Mouse (Mus musculus) MEL (cell line): ENCODE data around the gene Galnt10. TPM values are rescaled to one million over a fixed set of nuclear protein-coding genes. Genes with fewer than 3 reads are reported as not detected.

Experiments used
- DNase-seq: peaks from one replicate; pipeline ENCODE4 v3.0.0; 2011; ENCODE audit warnings: low read depth, low spot score
- H3K27ac ChIP-seq: 2 replicates; pipeline ENCODE4 v1.5.1; 2012; ENCODE audit warnings: low read depth, mild to moderate bottlenecking, control low read depth, low read length, moderate library complexity; ENCODE audit not compliant: control insufficient read depth
- H3K27me3 ChIP-seq, 2 experiments: fragments of 150-350 bp in 1 of 2; sonication (generic) in 1 of 2; 2 replicates each; pipeline ENCODE4 v1.6.1; 2012; ENCODE audit warnings: low read length in 2 of 2, mild to moderate bottlenecking in 2 of 2, improper control_type of control experiment in 1 of 2, moderate library complexity in 1 of 2; ENCODE audit not compliant: insufficient read depth in 2 of 2, control insufficient read depth in 1 of 2
- H3K36me3 ChIP-seq, 2 experiments: 2 replicates each; pipeline ENCODE4 v1.6.1; 2012 to 2014; ENCODE audit warnings: low read length in 2 of 2, improper control_type of control experiment in 1 of 2, inconsistent platforms in 1 of 2, mild to moderate bottlenecking in 1 of 2; ENCODE audit not compliant: insufficient read depth in 2 of 2, control insufficient read depth in 1 of 2
- H3K4me1 ChIP-seq, 2 experiments: fragments of 150-350 bp in 1 of 2; sonication (generic) in 1 of 2; 2 replicates each; pipeline ENCODE4 v1.6.1; 2012; ENCODE audit warnings: low read length in 2 of 2, improper control_type of control experiment in 1 of 2, mild to moderate bottlenecking in 1 of 2; ENCODE audit not compliant: insufficient read depth in 2 of 2, control insufficient read depth in 1 of 2
- H3K4me3 ChIP-seq, 2 experiments: fragments of 150-350 bp in 1 of 2; sonication (generic) in 1 of 2; 2 replicates each; pipeline ENCODE4 v1.5.1; 2012; ENCODE audit warnings: low read depth in 2 of 2, low read length in 2 of 2, mild to moderate bottlenecking in 2 of 2, moderate library complexity in 2 of 2, control low read depth in 1 of 2, improper control_type of control experiment in 1 of 2; ENCODE audit not compliant: control insufficient read depth in 1 of 2, insufficient read depth in 1 of 2
- H3K79me2 ChIP-seq: 2 replicates; pipeline ENCODE4 v1.6.1; 2012; ENCODE audit warnings: mild to moderate bottlenecking, low read length, moderate library complexity; ENCODE audit not compliant: control insufficient read depth, poor library complexity, insufficient read depth
- H3K9ac ChIP-seq: 2 replicates; pipeline ENCODE4 v1.6.1; 2012; ENCODE audit warnings: low read depth, mild to moderate bottlenecking, control low read depth, low read length, moderate library complexity; ENCODE audit not compliant: control insufficient read depth, poor library complexity, severe bottlenecking
- H3K9me3 ChIP-seq: fragments of 150-350 bp; sonication (generic); replicated peaks from 2 replicates; pipeline ENCODE4 v1.6.1; 2012; ENCODE audit warnings: mild to moderate bottlenecking, low read length, improper control_type of control experiment, moderate library complexity; ENCODE audit not compliant: insufficient read depth
- BHLHE40 ChIP-seq: IDR thresholded peaks from 2 replicates; pipeline ENCODE4 v1.6.1; 2012; ENCODE audit warnings: low read depth, mild to moderate bottlenecking, inconsistent platforms, low read length, improper control_type of control experiment, borderline replicate concordance
- CHD1 ChIP-seq: IDR thresholded peaks from 2 replicates; pipeline ENCODE4 v1.6.1; 2012; ENCODE audit warnings: low read depth, mild to moderate bottlenecking, inconsistent platforms, low read length, improper control_type of control experiment
- CHD2 ChIP-seq: IDR thresholded peaks from 2 replicates; pipeline ENCODE4 v1.6.1; 2011; ENCODE audit warnings: low read length, improper control_type of control experiment
- E2F4 ChIP-seq: IDR thresholded peaks from 2 replicates; pipeline ENCODE4 v1.6.1; 2011; ENCODE audit warnings: low read depth, low read length, improper control_type of control experiment, borderline replicate concordance
- ELF1 ChIP-seq: IDR thresholded peaks from 2 replicates; pipeline ENCODE4 v1.6.1; 2014; ENCODE audit warnings: low read depth, mild to moderate bottlenecking, inconsistent platforms, low read length, improper control_type of control experiment, moderate library complexity
- EP300 ChIP-seq, 2 experiments: IDR thresholded peaks; 2 replicates each; pipeline ENCODE4 v1.6.1; 2011; ENCODE audit warnings: improper control_type of control experiment in 2 of 2, low read length in 2 of 2, low read depth in 1 of 2, mild to moderate bottlenecking in 1 of 2
- GABPA ChIP-seq: IDR thresholded peaks from 2 replicates; pipeline ENCODE4 v1.6.1; 2012; ENCODE audit warnings: low read depth, mild to moderate bottlenecking, inconsistent platforms, low read length, improper control_type of control experiment, moderate library complexity
- GATA1 ChIP-seq: IDR thresholded peaks from 2 replicates; pipeline ENCODE4 v1.6.1; 2011; ENCODE audit warnings: low read depth, low read length, improper control_type of control experiment
- HCFC1 ChIP-seq: IDR thresholded peaks from 2 replicates; pipeline ENCODE4 v1.6.1; 2012; ENCODE audit warnings: low read depth, mild to moderate bottlenecking, inconsistent platforms, low read length, improper control_type of control experiment, moderate library complexity
- JUND ChIP-seq: IDR thresholded peaks from 2 replicates; pipeline ENCODE4 v1.6.1; 2011; ENCODE audit warnings: low read depth, mild to moderate bottlenecking, improper control_type of control experiment, low read length
- KAT2A ChIP-seq: conservative IDR thresholded peaks from 2 replicates; pipeline ENCODE4 v1.6.1; 2012; ENCODE audit warnings: low read depth, low read length, improper control_type of control experiment, inconsistent platforms
- MAFK ChIP-seq: IDR thresholded peaks from 2 replicates; pipeline ENCODE4 v1.6.1; 2011; ENCODE audit warnings: low read depth, mild to moderate bottlenecking, low read length, improper control_type of control experiment, borderline replicate concordance
- MAX ChIP-seq: IDR thresholded peaks from 2 replicates; pipeline ENCODE4 v1.6.1; 2011; ENCODE audit warnings: low read length, improper control_type of control experiment
- MAZ ChIP-seq: IDR thresholded peaks from 2 replicates; pipeline ENCODE4 v1.6.1; 2012; ENCODE audit warnings: low read depth, mild to moderate bottlenecking, inconsistent platforms, low read length, improper control_type of control experiment
- MEF2A ChIP-seq: IDR thresholded peaks from 2 replicates; pipeline ENCODE4 v1.6.1; 2014; ENCODE audit warnings: low read depth, mild to moderate bottlenecking, inconsistent platforms, low read length, improper control_type of control experiment; ENCODE audit not compliant: poor library complexity, insufficient replicate concordance, severe bottlenecking; ENCODE audit errors: extremely low read depth
- MYB ChIP-seq: IDR thresholded peaks from 2 replicates; pipeline ENCODE4 v1.6.1; 2011; ENCODE audit warnings: mild to moderate bottlenecking, low read depth, low read length, improper control_type of control experiment
- MYC ChIP-seq: IDR thresholded peaks from 2 replicates; pipeline ENCODE4 v1.6.1; 2011; ENCODE audit warnings: low read depth, mild to moderate bottlenecking, low read length, improper control_type of control experiment, moderate library complexity
- NELFE ChIP-seq: IDR thresholded peaks from 2 replicates; pipeline ENCODE4 v1.6.1; 2011; ENCODE audit warnings: low read depth, low read length, improper control_type of control experiment
- NRF1 ChIP-seq: IDR thresholded peaks from 2 replicates; pipeline ENCODE4 v1.6.1; 2014; ENCODE audit warnings: low read depth, mild to moderate bottlenecking, inconsistent platforms, low read length, improper control_type of control experiment, moderate library complexity; ENCODE audit not compliant: poor library complexity, insufficient read depth, severe bottlenecking
- POLR2A ChIP-seq, 2 experiments: IDR thresholded peaks; 2 replicates each; pipeline ENCODE4 v1.6.1; 2011 to 2012; ENCODE audit warnings: low read length in 2 of 2, mild to moderate bottlenecking in 2 of 2, control low read depth in 1 of 2, improper control_type of control experiment in 1 of 2, low read depth in 1 of 2, moderate library complexity in 1 of 2; ENCODE audit not compliant: control insufficient read depth in 1 of 2, insufficient read depth in 1 of 2, poor library complexity in 1 of 2
- RCOR1 ChIP-seq: IDR thresholded peaks from 2 replicates; pipeline ENCODE4 v1.6.1; 2012; ENCODE audit warnings: low read depth, mild to moderate bottlenecking, inconsistent platforms, low read length, improper control_type of control experiment
- SIN3A ChIP-seq: IDR thresholded peaks from 2 replicates; pipeline ENCODE4 v1.6.1; 2012; ENCODE audit warnings: low read length, improper control_type of control experiment, inconsistent platforms
- SMC3 ChIP-seq: IDR thresholded peaks from 2 replicates; pipeline ENCODE4 v1.6.1; 2011; ENCODE audit warnings: low read depth, low read length, improper control_type of control experiment
- TAL1 ChIP-seq: IDR thresholded peaks from 2 replicates; pipeline ENCODE4 v1.6.1; 2012; ENCODE audit warnings: mild to moderate bottlenecking, inconsistent platforms, low read length, moderate library complexity, mixed read lengths
- TBP ChIP-seq: IDR thresholded peaks from 2 replicates; pipeline ENCODE4 v1.8.0; 2011; ENCODE audit warnings: low read depth, low read length, improper control_type of control experiment
- UBTF ChIP-seq: IDR thresholded peaks from 2 replicates; pipeline ENCODE4 v1.6.1; 2012; ENCODE audit warnings: low read depth, mild to moderate bottlenecking, inconsistent platforms, low read length, improper control_type of control experiment, moderate library complexity, borderline replicate concordance; ENCODE audit not compliant: insufficient read depth
- USF1 ChIP-seq: IDR thresholded peaks from 2 replicates; pipeline ENCODE4 v1.6.1; 2014; ENCODE audit warnings: low read depth, mild to moderate bottlenecking, inconsistent platforms, low read length, improper control_type of control experiment, moderate library complexity
- ZC3H11A ChIP-seq: IDR thresholded peaks from 2 replicates; pipeline ENCODE4 v1.6.1; 2012; ENCODE audit warnings: low read depth, mild to moderate bottlenecking, inconsistent platforms, low read length, improper control_type of control experiment
- ZKSCAN1 ChIP-seq: IDR thresholded peaks from 2 replicates; pipeline ENCODE4 v1.6.1; 2012; ENCODE audit warnings: low read depth, mild to moderate bottlenecking, inconsistent platforms, low read length, improper control_type of control experiment, moderate library complexity
- ZMIZ1 ChIP-seq: IDR thresholded peaks from 2 replicates; pipeline ENCODE4 v1.6.1; 2012; ENCODE audit warnings: low read depth, mild to moderate bottlenecking, inconsistent platforms, low read length, improper control_type of control experiment, moderate library complexity
- ZNF384 ChIP-seq: IDR thresholded peaks from 2 replicates; pipeline ENCODE4 v1.6.1; 2012; ENCODE audit warnings: low read depth, mild to moderate bottlenecking, inconsistent platforms, low read length, improper control_type of control experiment
- polyA plus RNA-seq, 2 experiments: library from polyadenylated mRNA; stranded (reverse) in 1 of 2; unstranded in 1 of 2; fragments of >175 nt in 1 of 2; fragments of >200 nt in 1 of 2; gene quantifications; 2 replicates each; pipeline versions ENCODE4 v1.2.1 to v1.2.4; 2012; ENCODE audit warnings: low replicate concordance in 2 of 2, low read depth in 1 of 2; ENCODE audit not compliant: insufficient read length in 2 of 2, insufficient read depth in 1 of 2, missing spikeins in 1 of 2
- total RNA-seq: library from RNA; depleted of rRNA; stranded (reverse); fragments of 300-350 nt; gene quantifications from 2 replicates; pipeline ENCODE4 v1.2.3, GENCODE M21; 2012

Gene Galnt10
- total and polyA plus RNA-seq, 3 experiments: 26.7 to 27.4 TPM; not detected in 1

DNA sequence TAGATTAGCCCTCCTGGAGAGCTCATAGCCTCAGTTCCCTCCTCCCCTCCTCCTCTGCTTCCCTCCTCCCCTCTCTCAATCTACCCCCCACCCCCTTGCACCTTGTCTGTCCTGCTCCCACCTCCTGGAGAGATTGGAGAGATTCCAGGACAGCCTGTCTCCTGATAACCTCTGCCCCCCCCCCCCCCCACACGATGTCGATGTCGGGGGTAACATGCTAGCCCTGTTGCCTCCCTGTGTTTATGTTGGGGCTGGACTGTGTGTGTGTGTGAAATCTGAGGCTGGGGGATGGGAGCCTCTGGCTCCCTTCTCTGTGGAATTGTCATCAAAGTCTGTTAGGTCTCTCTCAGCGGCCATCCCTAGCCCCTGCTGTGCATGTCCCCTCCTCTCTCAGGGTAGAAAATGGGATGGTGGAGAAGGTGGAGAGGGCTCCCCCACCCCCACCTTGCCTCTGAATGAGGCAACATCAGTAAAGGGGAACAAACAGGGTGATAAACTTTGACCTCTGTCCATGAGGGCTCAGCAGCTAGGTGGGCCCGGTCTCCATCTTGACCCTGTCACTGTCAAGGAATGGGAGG lies 26.0 kb downstream of the Galnt10 start:
- Histone ChIP-seq H3K27ac (no peak overlapping the region), H3K27me3 (no peaks in the 10 kb centered on the region)

DNA sequence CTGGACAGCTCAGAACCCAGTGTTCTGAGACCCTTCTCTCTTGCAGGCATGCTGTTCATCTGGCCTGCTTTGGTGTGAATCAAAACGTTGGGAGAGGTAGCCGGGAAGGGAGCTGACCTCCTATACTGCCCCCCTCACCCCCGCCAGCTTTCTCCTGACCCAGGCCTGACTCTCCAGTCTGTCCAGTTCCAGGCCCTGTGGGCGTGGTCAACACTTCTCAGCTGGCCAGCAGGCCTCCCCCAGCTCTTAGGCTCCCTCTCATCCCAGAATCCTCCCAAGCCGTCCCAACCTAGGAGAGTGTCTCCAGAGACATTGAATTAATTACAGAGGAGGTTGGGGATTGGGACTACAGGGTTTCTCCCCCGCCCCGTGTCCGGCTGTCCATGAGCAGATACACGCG lies 26.6 kb downstream of the Galnt10 start:
- Histone ChIP-seq H3K79me2 (no peaks in the 10 kb centered on the region), H3K27me3 (no peaks in the 10 kb centered on the region), H3K4me1 (no peaks in the 10 kb centered on the region), H3K9me3 (no peaks in the 10 kb centered on the region), H3K4me3 (no peak overlapping the region), H3K9ac (no peak overlapping the region), H3K36me3 (no peaks in the 10 kb centered on the region; a peak in 1 of 4 replicates), H3K27ac (no peak overlapping the region)
- TF ChIP-seq TAL1: no peak
- TF ChIP-seq BHLHE40: no peak
- no peak for TF ChIP-seq KAT2A
- TF ChIP-seq USF1: no peak
- no peak for TF ChIP-seq MAZ
- TF ChIP-seq HCFC1: no peak
- no peak for TF ChIP-seq ZKSCAN1
- no peak for TF ChIP-seq SMC3
- TF ChIP-seq CHD2: no peak
- no peak for TF ChIP-seq ZMIZ1
- no peak for TF ChIP-seq ELF1
- no peak for TF ChIP-seq MYB
- TF ChIP-seq NRF1: no peak
- no peak for TF ChIP-seq MYC
- TF ChIP-seq GABPA: no peak
- no peak for TF ChIP-seq MAFK
- no peak for TF ChIP-seq NELFE
- no peak for TF ChIP-seq POLR2A (IDR thresholded peaks at IDR 0.05; ENCODE audit: control insufficient read depth in 1 of 2, insufficient read depth in 1 of 2, low read depth in 1 of 2, low read length in 2 of 2, poor library complexity in 1 of 2)
- no peak for TF ChIP-seq E2F4
- TF ChIP-seq MAX: no peak
- no peak for DNase-seq

More for the DNA sequence above, 26.0 kb downstream of the Galnt10 start:
- H3K4me3 ChIP-seq: no peak overlapping the region
- H3K36me3 ChIP-seq: no peaks in the 10 kb centered on the region; a peak in 1 of 4 replicates
- TF ChIP-seq ZMIZ1 (no peak), ZNF384 (no peak), USF1 (no peak), ZC3H11A (no peak), RCOR1 (no peak), JUND (no peak), MEF2A (no peak), UBTF (no peak), SIN3A (no peak), MYC (no peak), TBP (no peak), GATA1 (no peak), ELF1 (no peak), GABPA (no peak), MAX (no peak), EP300 (IDR thresholded peaks at IDR 0.05; ENCODE audit: low read depth in 1 of 2, low read length in 2 of 2) (no peak), CHD1 (no peak)
- no peaks in the 10 kb centered on the region for H3K9me3 ChIP-seq
- no peak overlapping the region for H3K9ac ChIP-seq
- H3K4me1 ChIP-seq: no peaks in the 10 kb centered on the region
- DNase-seq: no peak
- no peaks in the 10 kb centered on the region; the same call in 1 of the 2 replicates for H3K79me2 ChIP-seq
